Mouse (Mus musculus) liver, postnatal 0 days (tissue): ENCODE data around the gene Grrp1.
"Not testable (repeated sequence)": the region's sequence is repeated elsewhere in the genome, so short reads cannot be mapped to it uniquely, and the experiment has no call there.

Experiments
- CTCF ChIP-seq: sonication (generic); IDR thresholded peaks from 2 replicates; pipeline ENCODE4 v1.5.1; 2016; ENCODE audit warnings: antibody characterized with exemption, low read depth
- EP300 ChIP-seq: IDR thresholded peaks from 2 replicates; pipeline ENCODE4 v1.6.1; 2016; ENCODE audit warnings: antibody characterized with exemption, low read depth, mild to moderate bottlenecking

- TF ChIP-seq CTCF = peak; percentile 69
- not testable (repeated sequence) for TF ChIP-seq EP300
Measured at GRCm38 (mm10) chr4:134269622-134270021, 15.7 kb upstream of the Grrp1 start.
